Mouse (Mus musculus) embryonic facial prominence, embryonic 14.5 days (tissue): ENCODE results near the gene Zfp358. TPM values are rescaled to one million over a fixed set of nuclear protein-coding genes. Genes with fewer than 3 reads are reported as not detected.
A peak's percentile ranks its signal among the peaks of the same experiment; 100 is the strongest.

Experiments used
- ATAC-seq: fragments of 200-750 bp; cut with Nextera tagmentation; 2 replicates; pipeline ENCODE4 v1.8.0; 2017; ENCODE audit warnings: low read depth, moderate number of reproducible peaks, moderate TSS enrichment
- DNase-seq: peaks from one replicate; pipeline ENCODE4 v3.0.0-alpha.2; 2015; ENCODE audit warnings: low spot score
- H3K27ac ChIP-seq: fragments of 300-500 bp; sonication (generic); replicated peaks from 2 replicates; pipeline ENCODE4 v1.5.1; 2014; ENCODE audit warnings: low read depth, mild to moderate bottlenecking, low read length, moderate library complexity
- H3K27me3 ChIP-seq: fragments of 300-500 bp; sonication (generic); replicated peaks from 2 replicates; pipeline ENCODE4 v1.6.1; 2014; ENCODE audit warnings: low read length; ENCODE audit not compliant: control insufficient read depth, insufficient read depth
- H3K36me3 ChIP-seq: fragments of 300-500 bp; sonication (generic); 2 replicates; pipeline ENCODE4 v1.6.1; 2014; ENCODE audit warnings: low read length, mixed read lengths; ENCODE audit not compliant: control insufficient read depth, insufficient read depth
- H3K4me1 ChIP-seq: fragments of 300-500 bp; sonication (generic); 2 replicates; pipeline ENCODE4 v1.6.1; 2014; ENCODE audit warnings: antibody characterized with exemption, low read length; ENCODE audit not compliant: control insufficient read depth, insufficient read depth
- H3K4me2 ChIP-seq: fragments of 300-500 bp; sonication (generic); 2 replicates; pipeline ENCODE4 v1.6.1; 2014; ENCODE audit warnings: low read depth, mild to moderate bottlenecking, low read length, moderate library complexity, mixed read lengths
- H3K4me3 ChIP-seq: fragments of 300-500 bp; sonication (generic); 2 replicates; pipeline ENCODE4 v1.5.1; 2014; ENCODE audit warnings: low read depth, mild to moderate bottlenecking, low read length
- H3K9ac ChIP-seq: fragments of 300-500 bp; sonication (generic); 2 replicates; pipeline ENCODE4 v1.6.1; 2014; ENCODE audit warnings: low read depth, mild to moderate bottlenecking, low read length, moderate library complexity, mixed read lengths
- H3K9me3 ChIP-seq: fragments of 300-500 bp; sonication (generic); 2 replicates; pipeline ENCODE4 v1.6.1; 2016; ENCODE audit warnings: low read length; ENCODE audit not compliant: control insufficient read depth
- WGBS: fragments of 180-500 bp; shearing (Covaris S2); extraction: QIAGEN DNeasy Blood & Tissue Kit; methylation state at CpG from one replicate; pipeline ENCODE4 v1.1.7; 2014; 5-methylcytosine and 5-hydroxymethylcytosine counted together
- polyA plus RNA-seq: library from polyadenylated mRNA; unstranded; fragments of >200 nt; fragmentation: Nextera tagmentation; extraction: Ambion mirVana; gene quantifications from 2 replicates; pipeline ENCODE4 v1.2.1, GENCODE M21; 2014

Gene Zfp358
- polyA plus RNA-seq, 1 experiment from 2014 or later = 22.6 TPM

DNA sequence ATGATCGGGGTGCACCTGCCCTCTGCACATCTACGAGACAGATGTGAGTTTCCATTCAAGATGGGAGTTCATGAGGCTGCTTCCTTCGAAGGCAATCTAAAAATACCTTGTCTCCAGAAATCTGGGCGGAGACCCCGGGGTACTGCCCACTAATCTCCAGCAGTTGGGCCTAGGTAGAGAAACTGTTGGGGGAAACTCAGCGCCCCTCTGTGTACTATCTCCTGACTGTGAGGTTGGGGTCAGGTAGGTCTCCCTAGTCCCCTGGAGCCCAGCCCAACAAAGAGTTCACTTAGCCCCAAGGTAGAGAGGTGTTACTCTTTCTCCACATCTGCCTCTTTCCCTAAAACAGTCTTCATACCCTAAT is 889 bp downstream of the Zfp358 start:
- Histone ChIP-seq H3K36me3 (peaks cover 35% of the 10 kb centered on the region), H3K4me2 (peak overlapping the region; percentile 84), H3K27me3 (no peaks in the 10 kb centered on the region), H3K9ac (peak overlapping the region; percentile 98), H3K27ac (peak overlapping the region; percentile 95), H3K9me3 (peaks cover 12% of the 10 kb centered on the region; the same call in 1 of the 2 replicates), H3K4me1 (peaks cover 4% of the 10 kb centered on the region; the same call in 1 of the 2 replicates), H3K4me3 (peak overlapping the region; percentile 97)
- DNase-seq (peak; percentile 34), ATAC-seq (no peak)
- WGBS = 35% methylated on average over 6 of the region's 6 CpGs

DNA sequence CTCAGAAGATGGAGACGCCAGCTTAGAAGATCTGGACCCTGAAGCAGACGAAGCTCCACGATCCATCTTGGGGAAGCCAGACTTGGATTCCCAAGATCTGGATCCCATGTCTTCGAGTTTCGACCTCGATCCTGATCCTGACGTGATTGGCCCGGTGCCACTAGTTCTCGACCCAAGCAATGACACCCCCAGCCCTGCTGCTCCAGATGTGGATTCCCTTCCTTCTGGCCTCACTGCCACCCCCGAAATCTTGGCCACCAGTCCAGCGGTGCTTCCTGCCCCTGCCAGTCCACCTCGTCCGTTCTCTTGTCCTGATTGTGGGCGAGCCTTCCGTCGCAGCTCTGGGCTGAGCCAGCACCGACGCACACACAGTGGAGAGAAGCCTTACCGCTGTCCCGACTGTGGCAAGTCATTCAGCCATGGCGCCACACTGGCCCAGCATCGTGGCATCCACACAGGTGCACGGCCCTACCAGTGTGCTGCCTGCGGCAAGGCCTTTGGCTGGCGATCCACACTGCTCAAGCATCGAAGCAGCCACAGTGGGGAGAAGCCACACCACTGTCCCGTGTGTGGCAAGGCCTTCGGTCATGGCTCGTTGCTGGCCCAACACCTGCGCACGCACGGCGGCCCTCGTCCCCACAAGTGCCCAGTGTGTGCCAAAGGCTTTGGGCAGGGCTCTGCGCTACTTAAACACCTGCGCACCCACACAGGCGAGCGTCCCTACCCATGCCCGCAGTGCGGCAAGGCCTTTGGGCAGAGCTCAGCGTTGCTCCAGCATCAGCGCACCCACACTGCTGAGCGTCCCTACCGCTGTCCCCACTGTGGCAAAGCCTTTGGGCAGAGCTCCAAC is 2.9 kb downstream of the Zfp358 start:
- Histone ChIP-seq H3K4me2 (no peak overlapping the region), H3K27me3 (no peaks in the 10 kb centered on the region), H3K4me1 (peaks cover 9% of the 10 kb centered on the region; the same call in 1 of the 2 replicates), H3K9ac (no peak overlapping the region), H3K36me3 (peaks cover 35% of the 10 kb centered on the region), H3K4me3 (no peak overlapping the region), H3K27ac (no peak overlapping the region), H3K9me3 (peaks cover 12% of the 10 kb centered on the region; the same call in 1 of the 2 replicates)
- no peak for ATAC-seq
- 96% methylated on average over 38 of the region's 44 CpGs for WGBS
- DNase-seq = no peak

DNA sequence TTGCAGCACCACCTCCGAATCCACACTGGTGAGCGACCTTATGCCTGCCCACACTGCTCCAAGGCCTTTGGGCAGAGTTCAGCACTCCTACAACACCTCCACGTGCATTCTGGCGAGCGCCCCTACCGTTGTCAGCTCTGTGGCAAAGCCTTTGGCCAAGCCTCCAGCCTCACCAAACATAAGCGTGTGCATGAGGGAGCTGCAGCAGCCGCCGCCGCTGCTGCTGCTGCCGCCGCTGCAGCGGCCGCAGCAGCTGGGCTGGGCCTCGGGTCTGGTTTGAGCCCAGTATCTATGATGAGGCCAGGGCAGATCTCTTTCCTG is 3.5 kb downstream of the Zfp358 start:
- Histone ChIP-seq H3K4me2 (no peak overlapping the region), H3K9ac (no peak overlapping the region), H3K36me3 (peaks cover 35% of the 10 kb centered on the region), H3K4me1 (peaks cover 13% of the 10 kb centered on the region; the same call in 1 of the 2 replicates), H3K27ac (no peak overlapping the region), H3K9me3 (peaks cover 12% of the 10 kb centered on the region; the same call in 1 of the 2 replicates), H3K4me3 (no peak overlapping the region), H3K27me3 (no peaks in the 10 kb centered on the region)
- DNase-seq (no peak), ATAC-seq (no peak)
- WGBS = 93% methylated on average over 15 of the region's 15 CpGs

DNA sequence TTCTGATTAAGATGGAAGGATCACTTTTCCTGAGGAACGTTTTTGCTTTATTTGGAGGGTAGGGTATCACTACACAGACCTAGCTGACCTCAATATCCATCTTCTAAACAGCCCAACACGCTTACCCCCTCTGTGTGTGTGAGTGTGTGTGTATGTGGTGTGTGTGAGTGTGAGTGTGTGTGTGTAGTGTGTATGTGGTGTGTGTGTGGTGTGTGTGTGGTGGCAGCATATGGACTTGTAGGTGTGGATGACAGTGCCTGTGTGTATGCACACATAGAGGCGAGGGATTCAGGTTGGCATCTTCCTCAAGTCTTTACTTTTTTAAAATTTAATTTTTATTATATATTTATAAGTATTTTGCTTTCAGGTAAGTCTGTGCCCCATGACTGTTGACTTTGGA is 5.6 kb downstream of the Zfp358 start:
- no peak overlapping the region for H3K4me3 ChIP-seq
- no peak overlapping the region for H3K4me2 ChIP-seq
- peaks cover 17% of the 10 kb centered on the region for H3K4me1 ChIP-seq
- no peak for ATAC-seq
- no peak overlapping the region for H3K9ac ChIP-seq
- no peak overlapping the region for H3K27ac ChIP-seq
- 88% methylated on average over 3 of the region's 3 CpGs for WGBS
- no peaks in the 10 kb centered on the region for H3K27me3 ChIP-seq
- H3K36me3 ChIP-seq = peaks cover 35% of the 10 kb centered on the region
- peaks cover 12% of the 10 kb centered on the region; the same call in 1 of the 2 replicates for H3K9me3 ChIP-seq
- no peak for DNase-seq

DNA sequence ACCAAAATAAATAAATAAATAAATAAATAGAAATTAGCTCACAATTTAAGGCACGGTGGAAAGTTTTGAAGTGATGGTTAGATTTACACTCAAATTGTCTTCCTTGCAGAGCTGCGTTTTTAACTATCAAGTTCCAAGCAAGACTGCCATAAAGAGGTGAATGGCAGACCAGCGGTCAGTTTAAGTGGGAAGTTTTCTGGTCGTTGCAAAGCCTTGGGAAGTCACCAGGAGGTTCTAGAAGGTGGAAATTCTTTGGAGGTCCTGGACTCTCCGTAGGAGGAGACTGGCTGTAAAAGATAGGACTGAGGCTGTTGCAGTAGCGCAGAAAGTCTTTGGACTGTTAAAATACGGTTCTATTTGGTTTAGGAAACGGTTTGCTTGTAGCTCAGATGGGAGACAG is 6.8 kb downstream of the Zfp358 start:
- Histone ChIP-seq H3K4me3 (peak overlapping the region; percentile 76), H3K4me1 (peaks cover 13% of the 10 kb centered on the region), H3K36me3 (peaks cover 32% of the 10 kb centered on the region), H3K9ac (peak overlapping the region; percentile 82), H3K4me2 (peak overlapping the region; percentile 78), H3K9me3 (peaks cover 10% of the 10 kb centered on the region; the same call in 1 of the 2 replicates), H3K27ac (peak overlapping the region; percentile 94), H3K27me3 (no peaks in the 10 kb centered on the region)
- 5% methylated on average over 8 of the region's 8 CpGs for WGBS
- ATAC-seq = no peak
- no peak for DNase-seq

DNA sequence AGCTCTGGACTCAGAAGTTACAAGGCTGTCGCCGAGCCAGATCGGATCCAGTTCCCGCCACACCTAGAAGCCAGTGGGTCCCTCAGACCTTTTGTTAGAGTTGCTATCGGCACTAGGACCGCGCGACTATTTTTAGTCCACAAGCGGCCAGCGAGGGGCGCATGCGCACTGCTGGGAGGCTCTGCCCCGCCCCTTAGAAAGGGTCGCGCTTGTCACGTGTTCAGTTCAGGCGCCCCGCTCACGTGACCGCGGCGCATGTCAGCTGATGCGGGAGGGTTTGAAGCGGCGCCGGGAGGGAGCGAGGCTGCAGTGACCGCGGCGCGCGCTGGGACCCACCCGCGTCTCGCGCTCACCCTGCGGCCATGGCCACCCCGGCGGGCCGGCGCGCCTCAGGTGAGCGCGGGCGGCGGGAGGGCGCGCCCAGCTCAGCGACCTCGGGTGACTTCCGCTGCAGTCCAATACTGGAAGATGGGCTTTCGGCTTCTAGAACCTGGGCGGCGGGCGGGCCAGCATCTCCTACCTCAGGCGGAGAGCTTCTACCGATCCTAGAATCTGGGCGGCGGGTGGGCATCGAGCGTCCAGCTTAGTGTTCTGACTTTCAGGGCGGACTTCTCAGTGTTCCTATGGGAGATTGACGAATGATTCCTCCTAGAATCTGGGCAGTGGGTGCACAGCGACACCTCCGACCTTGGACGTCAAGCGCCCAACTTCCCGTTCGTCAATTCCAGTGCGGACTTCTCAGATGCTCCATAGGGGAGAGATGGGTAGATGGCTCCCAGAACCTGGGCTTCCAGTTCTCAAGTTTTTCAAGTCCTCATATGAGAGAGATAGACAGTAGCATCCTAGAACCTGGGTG is 7.5 kb downstream of the Zfp358 start, which contains the start of gene Mcoln1:
Mcoln1 (plus strand) TSS at position 223 of the 856 bp plus-strand sequence.
- H3K4me1 ChIP-seq = peaks cover 13% of the 10 kb centered on the region
- H3K4me3 ChIP-seq = peak within 1 kb of the TSS; percentile 76
- H3K27me3 ChIP-seq = no peaks in the 10 kb centered on the region
- DNase-seq = peak; percentile 99
- H3K27ac ChIP-seq = peak within 1 kb of the TSS; percentile 94
- peaks cover 26% of the 10 kb centered on the region for H3K36me3 ChIP-seq
- peaks cover 7% of the 10 kb centered on the region; the same call in 1 of the 2 replicates for H3K9me3 ChIP-seq
- H3K4me2 ChIP-seq = peak within 1 kb of the TSS; percentile 78
- peak within 1 kb of the TSS; percentile 82 for H3K9ac ChIP-seq
- WGBS = under 1% methylated on average over 45 of the region's 70 CpGs
- peak; percentile 89 for ATAC-seq

DNA sequence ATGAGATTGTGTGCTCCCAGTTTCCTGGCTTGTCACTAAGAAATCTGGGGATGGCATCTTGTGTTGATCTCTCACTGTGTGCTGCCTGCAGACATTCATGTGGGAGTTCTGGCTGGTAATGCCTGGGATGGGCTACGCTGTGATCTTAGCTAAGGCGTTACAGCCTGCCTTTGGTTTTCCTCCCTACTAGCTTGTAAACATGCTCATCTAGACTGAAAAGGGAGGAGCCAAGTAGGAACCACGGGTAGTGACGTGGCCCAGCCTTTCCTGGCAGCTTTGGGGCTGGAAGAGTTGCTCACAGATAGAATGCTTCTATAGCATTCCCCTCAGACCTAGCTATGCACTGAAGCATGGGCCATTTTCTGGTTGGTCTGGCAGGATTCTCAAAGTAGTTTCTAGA is 9.3 kb downstream of the Zfp358 start:
- peaks cover 13% of the 10 kb centered on the region for H3K4me1 ChIP-seq
- no peaks in the 10 kb centered on the region for H3K27me3 ChIP-seq
- H3K36me3 ChIP-seq = peaks cover 26% of the 10 kb centered on the region
- H3K9ac ChIP-seq = no peak overlapping the region
- no peak overlapping the region for H3K27ac ChIP-seq
- H3K4me2 ChIP-seq = no peak overlapping the region
- H3K4me3 ChIP-seq = no peak overlapping the region
- H3K9me3 ChIP-seq = no peaks in the 10 kb centered on the region
- WGBS = 73% methylated on average over 4 of the region's 4 CpGs
- ATAC-seq = no peak
- peak; percentile 2 for DNase-seq

DNA sequence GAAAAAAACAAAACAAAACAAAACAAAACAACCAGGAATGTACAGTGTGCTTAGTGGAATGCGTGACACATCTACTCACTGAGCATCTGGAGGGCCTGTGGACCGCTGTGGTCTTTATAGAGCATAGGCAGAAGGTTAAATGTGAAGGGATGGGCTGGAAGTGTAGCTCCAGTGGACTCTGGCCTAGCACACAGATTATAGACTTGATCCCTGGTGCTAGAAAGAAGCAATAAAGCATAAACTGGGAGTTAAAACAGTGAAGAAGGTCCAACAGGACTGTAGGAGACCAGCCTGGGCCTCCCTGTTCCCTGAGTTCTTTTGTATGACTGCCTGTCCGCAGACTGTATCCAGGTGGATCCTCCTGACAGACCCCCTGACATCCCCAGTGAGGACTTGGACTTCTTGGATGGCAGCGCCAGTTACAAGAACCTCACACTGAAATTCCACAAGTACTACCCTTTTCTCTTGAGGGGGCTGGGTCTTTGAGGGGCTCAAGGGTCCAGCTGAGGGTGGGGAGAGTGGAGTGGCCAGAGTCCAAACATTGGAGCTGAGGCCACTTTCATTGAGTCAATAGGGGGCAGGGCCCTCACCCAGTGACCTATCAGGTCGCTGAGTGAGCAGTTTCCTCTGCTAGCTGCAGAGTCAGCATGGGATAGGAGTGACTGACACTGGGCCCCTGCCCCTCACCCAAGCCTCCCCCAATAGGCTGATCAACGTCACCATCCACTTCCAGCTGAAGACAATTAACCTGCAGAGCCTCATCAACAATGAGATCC is 15.2 kb downstream of the Zfp358 start:
- no peak for DNase-seq
- Histone ChIP-seq H3K9ac (no peak overlapping the region), H3K36me3 (peaks cover 78% of the 10 kb centered on the region), H3K4me2 (no peak overlapping the region), H3K4me3 (no peak overlapping the region), H3K9me3 (no peaks in the 10 kb centered on the region), H3K27me3 (no peaks in the 10 kb centered on the region), H3K4me1 (no peaks in the 10 kb centered on the region), H3K27ac (no peak overlapping the region)
- WGBS = 87% methylated on average over 6 of the region's 6 CpGs
- ATAC-seq = no peak
